Mouse (Mus musculus) lung, adult 2 months (tissue): Measurements from ENCODE around the gene Bet1l.

Experiments used
- CTCF ChIP-seq: fragments of 200-500 bp; IDR thresholded peaks from 2 replicates; pipeline ENCODE4 v1.5.1; 2011; ENCODE audit warnings: mild to moderate bottlenecking, low read length, control low read depth; ENCODE audit not compliant: insufficient read depth
- POLR2A ChIP-seq: fragments of 200-500 bp; IDR thresholded peaks from 2 replicates; pipeline ENCODE4 v1.6.1; 2011; ENCODE audit warnings: low read depth, mild to moderate bottlenecking, control low read depth, low read length, borderline replicate concordance; ENCODE audit errors: extremely low read depth

DNA sequence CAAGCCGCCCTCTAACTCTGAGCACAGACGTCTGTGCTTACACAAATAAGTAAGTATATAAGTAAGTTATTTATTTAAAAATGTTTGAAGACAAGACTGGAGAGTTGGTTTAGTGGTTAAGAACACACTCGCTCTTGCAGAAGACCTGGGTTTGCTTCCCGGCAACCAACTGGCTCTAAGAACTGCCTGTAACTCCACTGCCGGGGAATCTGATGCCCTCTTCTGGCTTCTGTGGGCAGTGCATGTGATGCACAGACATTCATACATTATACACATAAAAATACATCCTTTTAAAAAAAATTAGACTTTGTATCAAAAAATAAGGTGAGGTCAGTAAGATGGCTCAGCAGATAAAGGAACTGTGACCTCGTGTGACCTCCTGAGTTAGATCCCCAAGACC is 46.9 kb downstream of the Bet1l start:
- 0 out of 2 replicates have a peak, but pooled peaks have one; percentile 5 for TF ChIP-seq CTCF
- no peak for TF ChIP-seq POLR2A
